Mouse (Mus musculus): ENCODE measurements around the gene 2810459M11Rik.
A peak's percentile ranks its signal among the peaks of the same experiment; 100 is the strongest.

2810459M11Rik gene

GRCm38 (mm10) chr1:86053198-86053921 is 7.7 kb downstream of the 2810459M11Rik start:
- DNase-seq (ENCODE audit: low spot score in 2 of 2), result peak; percentile 52 to 68

GRCm38 (mm10) chr1:86054943-86055342 is 9.3 kb downstream of the 2810459M11Rik start:
- DNase-seq (ENCODE audit: low spot score in 2 of 2), result no peak

GRCm38 (mm10) chr1:86056284-86056683 is 10.6 kb downstream of the 2810459M11Rik start:
- no peak for DNase-seq (ENCODE audit: low spot score in 2 of 2)

- peak; percentile 95 to 97 for DNase-seq (ENCODE audit: low spot score in 2 of 2)
Measured at GRCm38 (mm10) chr1:86058856-86059769, 13.4 kb downstream of the 2810459M11Rik start.

- no peak for DNase-seq (ENCODE audit: low spot score in 2 of 2)
Measured at GRCm38 (mm10) chr1:86062523-86062922, 16.9 kb downstream of the 2810459M11Rik start.

- DNase-seq (ENCODE audit: low spot score in 2 of 2), result peak; percentile 92 to 95
Measured at GRCm38 (mm10) chr1:86064271-86064991, 18.8 kb downstream of the 2810459M11Rik start, which contains the start of gene Psmd1. Gene Psmd1, plus strand, starts transcription at chr1:86064387.

GRCm38 (mm10) chr1:86076565-86076964 is 30.9 kb downstream of the 2810459M11Rik start:
- no peak for DNase-seq (ENCODE audit: low spot score in 2 of 2)

- no peak for DNase-seq (ENCODE audit: low spot score in 2 of 2)
Measured at GRCm38 (mm10) chr1:86094413-86094812, 48.8 kb downstream of the 2810459M11Rik start.

- DNase-seq (ENCODE audit: low spot score in 2 of 2), result no peak
Measured at GRCm38 (mm10) chr1:86105054-86105453, 59.4 kb downstream of the 2810459M11Rik start.
